In genomic region chr13:111685751-111686462, GRCm38 (mm10) we compare ENCODE assay signal across 8 mouse cellular contexts. TPM values are rescaled to one million over a fixed set of nuclear protein-coding genes. Genes with fewer than 3 reads are reported as not detected.
DNase-seq lines count a peak whose midpoint lies in the region; ATAC-seq and TF ChIP-seq lines count a peak whose summit lies in the region.

No protein-coding gene starts in this region.

- peak overlapping the region; percentile 86 for H3K4me3 ChIP-seq in G1E (ENCODE audit: low read depth, low read length)
- peak overlapping the region; percentile 82 for H3K4me3 ChIP-seq in forebrain, embryonic 15.5 days
- H3K4me3 ChIP-seq in layer of hippocampus, adult 2 months, result peak overlapping the region; percentile 67
- peak overlapping the region; percentile 67 for H3K4me3 ChIP-seq in lung, adult 2 months (replicated peaks; ENCODE audit: extremely low read depth, low read depth, low read length)

- H3K4me2 ChIP-seq in forebrain, embryonic 15.5 days (replicated peaks), result peak overlapping the region; percentile 73

- peak; percentile 52; the same call in 1 of the 2 replicates for TF ChIP-seq POLR2A in lung, adult 2 months (IDR thresholded peaks at IDR 0.05; ENCODE audit: borderline replicate concordance, extremely low read depth, low read depth, low read length)

- peak overlapping the region; percentile 98 for H3K27ac ChIP-seq in forebrain, embryonic 15.5 days (replicated peaks)
- H3K27ac ChIP-seq in layer of hippocampus, adult 2 months, result peak overlapping the region; percentile 81

- H3K9me3 ChIP-seq in G1E (replicated peaks), result no peaks in the 10 kb centered on the region
- no peaks in the 10 kb centered on the region for H3K9me3 ChIP-seq in forebrain, embryonic 15.5 days

- peak; percentile 94 for DNase-seq in G1E (ENCODE audit: low spot score)
- DNase-seq in cerebellum, adult 11-12 months, result peak; percentile 87
- peak; percentile 80 for DNase-seq in heart, postnatal 25 days (ENCODE audit: low spot score)
- DNase-seq in layer of hippocampus, adult 2 months (ENCODE audit: low spot score in 2 of 2), result peak; percentile 78 to 84
- DNase-seq in lung, adult 2 months, result peak; percentile 83
- DNase-seq in testis, postnatal 14 days (ENCODE audit: low spot score), result peak; percentile 90

- H3K36me3 ChIP-seq in G1E (replicated peaks), result peaks cover 21% of the 10 kb centered on the region
- H3K36me3 ChIP-seq in forebrain, embryonic 15.5 days, result no peaks in the 10 kb centered on the region

- WGBS in forebrain, embryonic 15.5 days, result 1% methylated on average over 78 of the region's 86 CpGs
- under 1% methylated on average over 78 of the region's 86 CpGs for WGBS in lung, adult 2 months

- no peaks in the 10 kb centered on the region for H3K27me3 ChIP-seq in G1E (ENCODE audit: insufficient read depth, low read length)
- H3K27me3 ChIP-seq in forebrain, embryonic 15.5 days, result no peaks in the 10 kb centered on the region

- intact Hi-C loops in heart, postnatal 25 days (cut with DNase I), result loop anchor here (5.0 kb wide), 2 partner anchors 36 to 199 kb away; no protein-coding TSS in a partner anchor

- no peak for TF ChIP-seq CTCF in G1E (IDR thresholded peaks at IDR 0.05; ENCODE audit: low read depth, low read length)
- no peak for TF ChIP-seq CTCF in layer of hippocampus, adult 2 months (conservative IDR thresholded peaks at IDR 0.05)
- TF ChIP-seq CTCF in lung, adult 2 months (IDR thresholded peaks at IDR 0.05; ENCODE audit: insufficient read depth, low read length), result no peak

- peak overlapping the region; percentile 97 for H3K9ac ChIP-seq in forebrain, embryonic 15.5 days (replicated peaks)

- H3K4me1 ChIP-seq in G1E (ENCODE audit: insufficient read depth, low read depth, low read length), result peaks cover 41% of the 10 kb centered on the region
- peaks cover 13% of the 10 kb centered on the region; the same call in 1 of the 2 replicates for H3K4me1 ChIP-seq in forebrain, embryonic 15.5 days
- peaks cover 2% of the 10 kb centered on the region; the same call in 1 of the 2 replicates for H3K4me1 ChIP-seq in lung, adult 2 months (ENCODE audit: control insufficient read depth, insufficient read depth, low read length)

- ATAC-seq in G1E (ENCODE audit: extremely low read depth, insufficient number of reproducible peaks, low FRiP score, poor library complexity, severe bottlenecking), result peak; percentile 47
- peak; percentile 95 for ATAC-seq in forebrain, embryonic 15.5 days (replicated peaks)
- peak; percentile 88 for ATAC-seq in neutrophil, adult 5-6 weeks (ENCODE audit: extremely low read depth, insufficient number of reproducible peaks, low FRiP score, poor library complexity, severe bottlenecking)

RNA-seq across cellular contexts. Expression of gene Mier3, which starts 5.1 kb away (rescaled TPM):
- 65.3 and 89.2 TPM in 2 replicates for total RNA-seq in G1E (2014; fragmentation: Nextera tagmentation)
- 59.3 and 68.6 TPM in 2 replicates for total RNA-seq in G1E (2017)
- 0.96 and 1.6 TPM in 2 replicates for polyA plus RNA-seq in G1E (2012)
- polyA plus RNA-seq in forebrain, embryonic 15.5 days (2015; fragmentation: Nextera tagmentation; extraction: Ambion mirVana), result 20.5 and 21.9 TPM in 2 replicates
- 10 to 100 TPM; 16.4 to 17.5 TPM for total RNA-seq in heart, postnatal 25 days (2021)
- 10 to 100 TPM; 27.7 to 30.3 TPM for total RNA-seq in layer of hippocampus, adult 2 months (2021)
- 3.7 and 4.9 TPM in 2 replicates for polyA plus RNA-seq in lung, adult 2 months (2012; rRNA removed)
- total RNA-seq in neutrophil, adult 5-6 weeks (2017), result 76.1 and 79.4 TPM in 2 replicates

Comparison
In these comparisons a context has a peak if more than half of its experiments do, and no peak if none do; other contexts are left out.
1. Peak in every context shown above with its lines: DNase-seq, ATAC-seq, H3K4me3 ChIP-seq and H3K27ac ChIP-seq.